In genomic region chrX:86955126-86955525, GRCm38 (mm10) we compare ENCODE assay signal across 24 mouse cellular contexts.
A peak's percentile ranks its signal among the peaks of the same experiment; 100 is the strongest.
DNase-seq lines count a peak whose midpoint lies in the region; ATAC-seq and TF ChIP-seq lines count a peak whose summit lies in the region.
"Had no signal": no experiment of that assay in that cellular context is flagged by ENCODE, and none has a peak within 500 bp of the region (broad histone marks: within the 10 kb centered on the region; RNA-seq: fewer than 3 reads in every experiment).

No protein-coding gene starts in this region.

- H3K4me1 ChIP-seq in forebrain, postnatal 0 days (ENCODE audit: insufficient read depth) = no peaks in the 10 kb centered on the region
- H3K4me1 ChIP-seq in forebrain, embryonic 12.5 days = no peaks in the 10 kb centered on the region
- no peaks in the 10 kb centered on the region for H3K4me1 ChIP-seq in hindbrain, postnatal 0 days (ENCODE audit: insufficient read depth, low read length)
- H3K4me1 ChIP-seq in hindbrain, embryonic 14.5 days (replicated peaks; ENCODE audit: control insufficient read depth, insufficient read depth, low read length) = no peaks in the 10 kb centered on the region
- H3K4me1 ChIP-seq: embryonic facial prominence, embryonic 15.5 days; forebrain, embryonic 10.5 days; heart, embryonic 13.5 days; intestine, embryonic 15.5 days had no signal

- intact Hi-C loops in gastrocnemius, postnatal 14 days (cut with DNase I; ENCODE audit: low total_unique reads) = no loop called here

- WGBS in forebrain, postnatal 0 days = 26% methylated on average over 1 of the region's 1 CpGs
- WGBS in forebrain, embryonic 12.5 days = 35% methylated on average over 1 of the region's 1 CpGs
- WGBS in hindbrain, postnatal 0 days = 68% methylated on average over 1 of the region's 1 CpGs
- WGBS in hindbrain, embryonic 14.5 days = 55% methylated on average over 1 of the region's 1 CpGs

- H3K9me3 ChIP-seq in forebrain, postnatal 0 days (ENCODE audit: low read length) = no peaks in the 10 kb centered on the region
- H3K9me3 ChIP-seq in forebrain, embryonic 12.5 days = no peaks in the 10 kb centered on the region
- no peaks in the 10 kb centered on the region for H3K9me3 ChIP-seq in hindbrain, postnatal 0 days (ENCODE audit: low read length)
- H3K9me3 ChIP-seq in hindbrain, embryonic 14.5 days (ENCODE audit: control insufficient read depth, low read length) = no peaks in the 10 kb centered on the region
- H3K9me3 ChIP-seq: embryonic facial prominence, embryonic 15.5 days; forebrain, embryonic 10.5 days; heart, embryonic 13.5 days; intestine, embryonic 15.5 days had no signal

- TF ChIP-seq CTCF in forebrain, postnatal 0 days (IDR thresholded peaks at IDR 0.05; ENCODE audit: low read depth) = no peak
- no peak for TF ChIP-seq CTCF in hindbrain, postnatal 0 days (IDR thresholded peaks at IDR 0.05; ENCODE audit: low read depth)
- no peak for TF ChIP-seq CTCF in brain, embryonic 14.5 days (IDR thresholded peaks at IDR 0.05; ENCODE audit: borderline replicate concordance, extremely low read depth, insufficient read depth, insufficient read length)

- H3K27ac ChIP-seq in forebrain, postnatal 0 days (ENCODE audit: low read depth, low read length) = no peak overlapping the region
- no peak overlapping the region for H3K27ac ChIP-seq in forebrain, embryonic 12.5 days
- H3K27ac ChIP-seq in hindbrain, postnatal 0 days = no peak overlapping the region
- H3K27ac ChIP-seq in hindbrain, embryonic 14.5 days = no peak overlapping the region
- H3K27ac ChIP-seq: embryonic facial prominence, embryonic 15.5 days; forebrain, embryonic 10.5 days; gastrocnemius, adult 2 months; heart, embryonic 13.5 days; intestine, embryonic 15.5 days had no signal

- H3K36me3 ChIP-seq in forebrain, postnatal 0 days (ENCODE audit: insufficient read depth) = no peaks in the 10 kb centered on the region
- no peaks in the 10 kb centered on the region for H3K36me3 ChIP-seq in forebrain, embryonic 12.5 days (replicated peaks)
- no peaks in the 10 kb centered on the region for H3K36me3 ChIP-seq in hindbrain, postnatal 0 days (ENCODE audit: insufficient read depth, low read length)
- H3K36me3 ChIP-seq in hindbrain, embryonic 14.5 days (replicated peaks; ENCODE audit: control insufficient read depth, insufficient read depth) = no peaks in the 10 kb centered on the region
- H3K36me3 ChIP-seq: embryonic facial prominence, embryonic 15.5 days; forebrain, embryonic 10.5 days; heart, embryonic 13.5 days; intestine, embryonic 15.5 days had no signal

- H3K27me3 ChIP-seq in forebrain, postnatal 0 days (ENCODE audit: insufficient read depth, low read length) = no peaks in the 10 kb centered on the region
- H3K27me3 ChIP-seq in forebrain, embryonic 12.5 days = no peaks in the 10 kb centered on the region
- H3K27me3 ChIP-seq in hindbrain, postnatal 0 days (ENCODE audit: insufficient read depth, low read length) = no peaks in the 10 kb centered on the region
- no peaks in the 10 kb centered on the region for H3K27me3 ChIP-seq in hindbrain, embryonic 14.5 days (ENCODE audit: control insufficient read depth, insufficient read depth, low read length)
- H3K27me3 ChIP-seq: CH12.LX; embryonic facial prominence, embryonic 15.5 days; heart, embryonic 13.5 days; intestine, embryonic 15.5 days had no signal

- H3K4me3 ChIP-seq in forebrain, postnatal 0 days (ENCODE audit: low read depth, low read length) = no peak overlapping the region
- H3K4me3 ChIP-seq in forebrain, embryonic 12.5 days (replicated peaks) = no peak overlapping the region
- H3K4me3 ChIP-seq in hindbrain, postnatal 0 days (ENCODE audit: low read length) = no peak overlapping the region
- H3K4me3 ChIP-seq in hindbrain, embryonic 14.5 days (replicated peaks; ENCODE audit: low read length) = no peak overlapping the region
- H3K4me3 ChIP-seq: embryonic facial prominence, embryonic 15.5 days; erythroblast, embryonic 14.5 days; forebrain, embryonic 10.5 days; gastrocnemius, adult 2 months; heart, embryonic 13.5 days; intestine, embryonic 15.5 days had no signal

- DNase-seq in forebrain, postnatal 0 days = peak; percentile 7
- peak; percentile 4 for DNase-seq in hindbrain, postnatal 0 days (ENCODE audit: low spot score)
- no peak for DNase-seq in hindbrain, embryonic 14.5 days (ENCODE audit: low spot score)
- peak; percentile 61 for DNase-seq in Muller cell, postnatal 12 days (ENCODE audit: inconsistent ontology term)
- DNase-seq in brain, embryonic 14.5 days (ENCODE audit: low read depth) = peak; percentile 42
- no peak for DNase-seq in gastrocnemius, postnatal 14 days
- DNase-seq: adrenal gland, adult 2 months; adrenal gland, postnatal 25 days; cerebellum, adult 11 months; cerebellum, adult 8-10 months; cerebellum, postnatal 14 days; embryo, embryonic 11 days; gastrocnemius, adult 2 months; gastrocnemius, postnatal 36 days; heart, adult 11 months; heart, postnatal 4 days; kidney, adult 18-20 months had no signal

- no peak overlapping the region for H3K4me2 ChIP-seq in forebrain, postnatal 0 days (ENCODE audit: low read depth)
- H3K4me2 ChIP-seq in forebrain, embryonic 12.5 days = no peak overlapping the region
- no peak overlapping the region for H3K4me2 ChIP-seq in hindbrain, postnatal 0 days (ENCODE audit: low read depth, low read length)
- no peak overlapping the region for H3K4me2 ChIP-seq in hindbrain, embryonic 14.5 days (replicated peaks)
- H3K4me2 ChIP-seq: embryonic facial prominence, embryonic 15.5 days; heart, embryonic 13.5 days; intestine, embryonic 15.5 days had no signal

- TF ChIP-seq POLR2A in brain, embryonic 14.5 days (IDR thresholded peaks at IDR 0.05; ENCODE audit: borderline replicate concordance, extremely low read depth, insufficient read depth, insufficient read length, poor library complexity, severe bottlenecking) = no peak

- no peak overlapping the region for H3K9ac ChIP-seq in forebrain, postnatal 0 days
- no peak overlapping the region for H3K9ac ChIP-seq in forebrain, embryonic 12.5 days
- H3K9ac ChIP-seq in hindbrain, postnatal 0 days (replicated peaks; ENCODE audit: low read length) = no peak overlapping the region
- no peak overlapping the region for H3K9ac ChIP-seq in hindbrain, embryonic 14.5 days
- H3K9ac ChIP-seq: embryonic facial prominence, embryonic 15.5 days; heart, embryonic 13.5 days; intestine, embryonic 15.5 days had no signal

- no peak for ATAC-seq in forebrain, postnatal 0 days
- no peak for ATAC-seq in forebrain, embryonic 12.5 days (ENCODE audit: low FRiP score)
- no peak for ATAC-seq in hindbrain, postnatal 0 days
- ATAC-seq in hindbrain, embryonic 14.5 days (ENCODE audit: low FRiP score) = no peak
- ATAC-seq: intestine, embryonic 15.5 days had no signal

Comparison
In these comparisons a context has a peak if more than half of its experiments do, and no peak if none do; other contexts are left out.
1. DNase-seq: peak in forebrain, postnatal 0 days (single experiment), hindbrain, postnatal 0 days (single experiment), Muller cell, postnatal 12 days (single experiment) and brain, embryonic 14.5 days (single experiment); none in hindbrain, embryonic 14.5 days (single experiment) and gastrocnemius, postnatal 14 days (single experiment).